Mouse (Mus musculus) liver, adult 2 months (tissue): Measurements from ENCODE around the gene Pygb.

Experiments used
- CTCF ChIP-seq: fragments of 200-500 bp; IDR thresholded peaks from 2 replicates; pipeline ENCODE4 v1.5.1; 2011; ENCODE audit warnings: low read depth, low read length, control low read depth
- POLR2A ChIP-seq: fragments of 200-500 bp; IDR thresholded peaks from 2 replicates; pipeline ENCODE4 v1.6.1; 2011; ENCODE audit warnings: low read length, control low read depth; ENCODE audit not compliant: insufficient read depth; ENCODE audit errors: extremely low read depth

DNA sequence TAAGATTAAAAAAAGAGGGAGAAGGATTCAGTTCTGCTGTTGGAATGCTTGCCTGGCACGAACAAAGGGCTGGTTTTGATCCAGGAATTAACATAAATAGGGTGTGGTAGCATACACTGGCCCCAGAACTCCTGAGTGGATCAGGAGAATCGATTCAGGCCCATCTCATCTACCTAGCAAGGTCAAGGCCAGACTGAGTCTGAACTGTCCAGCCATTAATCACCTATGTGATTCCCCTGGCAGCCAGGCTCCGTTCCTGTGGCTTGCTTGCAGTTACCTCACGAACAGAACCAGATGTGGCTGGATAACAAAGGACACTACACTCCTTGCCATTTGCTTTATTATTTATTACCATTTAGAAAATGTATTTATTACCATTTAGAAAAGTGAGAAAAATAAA lies 6.8 kb downstream of the Pygb start:
- TF ChIP-seq POLR2A (no peak), CTCF (no peak)
